Comparison of ENCODE assay signal across 10 mouse cellular contexts in the genomic region with DNA sequence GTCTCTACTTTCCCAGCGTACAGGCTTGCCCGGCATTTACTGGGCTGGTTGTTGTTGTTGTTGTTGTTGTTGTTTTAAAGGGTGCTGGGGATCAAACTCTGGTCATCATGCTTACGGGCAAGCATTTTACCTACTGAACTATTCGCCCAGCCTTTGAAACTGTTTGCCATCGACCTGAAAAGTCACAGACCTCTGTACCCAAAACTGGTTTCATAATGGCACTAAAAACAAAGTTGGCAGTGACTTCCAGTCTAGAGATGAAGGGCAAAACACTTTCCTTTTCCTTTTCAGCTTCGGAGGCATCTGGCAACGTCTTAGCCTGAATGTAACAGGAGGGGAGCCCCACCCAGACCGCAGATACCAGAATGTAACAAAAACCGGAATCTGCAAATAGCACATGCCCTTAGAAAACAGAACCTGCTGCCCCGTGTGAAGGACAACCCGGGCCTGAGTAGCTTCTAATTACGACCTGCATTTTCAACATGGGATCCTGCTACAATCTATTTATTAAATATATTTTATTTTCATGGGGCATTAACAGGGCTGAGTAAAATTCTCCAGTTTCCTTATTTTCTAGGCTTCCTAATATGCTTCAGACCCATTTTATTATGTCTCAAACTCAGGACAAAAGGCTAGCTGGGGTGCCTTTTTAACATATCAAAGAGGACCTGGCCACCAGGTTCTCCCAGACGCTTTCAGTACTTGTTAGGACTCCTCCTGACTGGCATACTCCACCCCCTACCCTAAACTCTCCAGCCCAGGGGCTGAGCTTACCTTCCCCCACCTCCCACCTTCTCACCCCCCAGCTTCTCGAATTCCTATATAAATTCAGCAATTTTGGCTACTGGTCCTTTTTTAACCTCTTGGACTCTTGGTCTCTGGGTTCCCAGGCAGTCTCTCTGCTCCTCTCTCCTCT. TPM values are rescaled to one million over a fixed set of nuclear protein-coding genes. Genes with fewer than 3 reads are reported as not detected.
DNase-seq lines count a peak whose midpoint lies in the region; ATAC-seq lines count a peak whose summit lies in the region.
"Had no signal": no experiment of that assay in that cellular context is flagged by ENCODE, and none has a peak within 500 bp of the region (broad histone marks: within the 10 kb centered on the region; RNA-seq: fewer than 3 reads in every experiment).

No protein-coding gene starts in this region.

- intact Hi-C loops in gastrocnemius, postnatal 14 days (cut with DNase I; ENCODE audit: low total_unique reads) = no loop called here

- peak; percentile 21 for DNase-seq in spleen, adult 18-20 months
- no peak for DNase-seq in spleen, postnatal 14 days (ENCODE audit: low spot score in 2 of 2)
- DNase-seq in midbrain, embryonic 14.5 days = no peak
- no peak for DNase-seq in adrenal gland, postnatal 4 days (ENCODE audit: low spot score in 2 of 2)
- DNase-seq in gastrocnemius, postnatal 14 days = no peak
- DNase-seq: forebrain, postnatal 0 days had no signal

- no peaks in the 10 kb centered on the region for H3K9me3 ChIP-seq in midbrain, embryonic 14.5 days (ENCODE audit: control insufficient read depth, low read length)

- ATAC-seq in common myeloid progenitor, adult 5-6 weeks (replicated peaks; ENCODE audit: low read depth, poor library complexity, severe bottlenecking) = peak; percentile 67
- ATAC-seq in megakaryocyte progenitor cell, adult 5-6 weeks (replicated peaks; ENCODE audit: poor library complexity) = peak; percentile 60
- no peak for ATAC-seq in midbrain, embryonic 14.5 days (ENCODE audit: low FRiP score, low TSS enrichment)
- ATAC-seq in cerebellum, adult (ENCODE audit: insufficient number of reproducible peaks, low FRiP score, low TSS enrichment) = no peak
- ATAC-seq: forebrain, postnatal 0 days had no signal

- H3K4me1 ChIP-seq in midbrain, embryonic 14.5 days (ENCODE audit: control insufficient read depth, insufficient read depth, low read length) = peaks cover 2% of the 10 kb centered on the region

- no peak overlapping the region for H3K4me2 ChIP-seq in midbrain, embryonic 14.5 days (ENCODE audit: low read length)

- H3K36me3 ChIP-seq in midbrain, embryonic 14.5 days (ENCODE audit: control insufficient read depth, insufficient read depth, low read length) = no peaks in the 10 kb centered on the region

- H3K9ac ChIP-seq in midbrain, embryonic 14.5 days (replicated peaks; ENCODE audit: low read length) = no peak overlapping the region
- H3K9ac ChIP-seq: forebrain, postnatal 0 days had no signal

- H3K27ac ChIP-seq in midbrain, embryonic 14.5 days (replicated peaks; ENCODE audit: low read depth, low read length) = no peak overlapping the region

- H3K4me3 ChIP-seq in midbrain, embryonic 14.5 days (replicated peaks; ENCODE audit: low read depth, low read length) = no peak overlapping the region

- no peaks in the 10 kb centered on the region for H3K27me3 ChIP-seq in midbrain, embryonic 14.5 days (ENCODE audit: control insufficient read depth, insufficient read depth, low read length)

- 44% methylated on average over 14 of the region's 14 CpGs for WGBS in midbrain, embryonic 14.5 days

RNA-seq across cellular contexts. Expression of gene Cmas, which starts 3.9 kb away (rescaled TPM):
- 82.6 and 83.3 TPM in 2 replicates for total RNA-seq in common myeloid progenitor, adult 5-6 weeks (2017)
- total RNA-seq in megakaryocyte progenitor cell, adult 5-6 weeks (2015) = 61.3 and 67.0 TPM in 2 replicates
- 58.1 and 66.2 TPM in 2 replicates for total RNA-seq in megakaryocyte progenitor cell, adult 5-6 weeks (2017)
- polyA plus RNA-seq in midbrain, embryonic 14.5 days (2014; fragmentation: Nextera tagmentation; extraction: Ambion mirVana) = 228 and 230 TPM in 2 replicates
- 10 to 100 TPM; 46.3 to 51.1 TPM for total RNA-seq in adrenal gland, postnatal 4 days (2021)
- 10 to 100 TPM; 24.9 to 31.1 TPM for total RNA-seq in gastrocnemius, postnatal 14 days (2021)

RNA-seq across cellular contexts. Expression of gene Abcc9, which starts 50.5 kb away (rescaled TPM):
- total RNA-seq in common myeloid progenitor, adult 5-6 weeks (2017) = not detected in 2 replicates
- not detected in 2 replicates for total RNA-seq in megakaryocyte progenitor cell, adult 5-6 weeks (2015)
- not detected in 2 replicates for total RNA-seq in megakaryocyte progenitor cell, adult 5-6 weeks (2017)
- polyA plus RNA-seq in midbrain, embryonic 14.5 days (2014; fragmentation: Nextera tagmentation; extraction: Ambion mirVana) = 3.8 and 4.4 TPM in 2 replicates
- total RNA-seq in adrenal gland, postnatal 4 days (2021) = 10 to 100 TPM; 29.3 to 32.6 TPM
- total RNA-seq in gastrocnemius, postnatal 14 days (2021) = 100 to 1,000 TPM; 126 to 127 TPM

RNA-seq across cellular contexts. Expression of gene Sult6b2, which starts 51.7 kb away (rescaled TPM):
- total RNA-seq in common myeloid progenitor, adult 5-6 weeks (2017) = not detected in 2 replicates
- total RNA-seq in megakaryocyte progenitor cell, adult 5-6 weeks (2015) = not detected in 2 replicates
- total RNA-seq in megakaryocyte progenitor cell, adult 5-6 weeks (2017) = not detected in 2 replicates
- polyA plus RNA-seq in midbrain, embryonic 14.5 days (2014; fragmentation: Nextera tagmentation; extraction: Ambion mirVana) = 0.32 TPM in 1 of 2 replicates, not detected in the other
- total RNA-seq in adrenal gland, postnatal 4 days (2021) = not detected
- total RNA-seq in gastrocnemius, postnatal 14 days (2021) = not detected
- polyA plus RNA-seq: heart, postnatal 0 days had no signal

Comparison
In these comparisons a context has a peak if more than half of its experiments do, and no peak if none do; other contexts are left out.
1. DNase-seq: peak in spleen, adult 18-20 months (2 of 2); none in spleen, postnatal 14 days (0 of 2), midbrain, embryonic 14.5 days (single experiment), adrenal gland, postnatal 4 days (0 of 2) and gastrocnemius, postnatal 14 days (single experiment).
2. ATAC-seq: peak in common myeloid progenitor, adult 5-6 weeks (single experiment) and megakaryocyte progenitor cell, adult 5-6 weeks (single experiment); none in midbrain, embryonic 14.5 days (single experiment) and cerebellum, adult (single experiment).
3. RNA of gene Abcc9, which starts 50.5 kb away (total RNA-seq): 126 to 127 TPM in gastrocnemius, postnatal 14 days and 29.3 to 32.6 TPM in adrenal gland, postnatal 4 days; not detected in common myeloid progenitor, adult 5-6 weeks and not detected in megakaryocyte progenitor cell, adult 5-6 weeks; every median in the first group is over 10 times any median in the second.